Mouse (Mus musculus) 416B (cell line): ENCODE data around the gene Id2.

ENCODE experiments used
- DNase-seq: peaks from one replicate; pipeline ENCODE4 v3.0.0; 2011; ENCODE audit warnings: low read depth

Id2 gene

DNA sequence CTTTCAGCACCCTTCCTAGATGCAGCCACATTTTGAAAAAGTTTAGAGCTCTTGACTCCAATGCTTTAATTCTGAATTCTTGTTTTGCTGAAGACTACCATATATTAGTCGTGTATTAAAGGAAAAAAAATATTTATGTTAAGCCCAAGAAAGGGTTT is at the start of gene Id2:
TSS of gene Id2 (minus strand) at position 89 of the 158 bp plus-strand sequence.
- no peak for DNase-seq

GRCm38 (mm10) chr12:25145344-25145698 is 48.4 kb upstream of the Id2 start:
- no peak for DNase-seq

DNA sequence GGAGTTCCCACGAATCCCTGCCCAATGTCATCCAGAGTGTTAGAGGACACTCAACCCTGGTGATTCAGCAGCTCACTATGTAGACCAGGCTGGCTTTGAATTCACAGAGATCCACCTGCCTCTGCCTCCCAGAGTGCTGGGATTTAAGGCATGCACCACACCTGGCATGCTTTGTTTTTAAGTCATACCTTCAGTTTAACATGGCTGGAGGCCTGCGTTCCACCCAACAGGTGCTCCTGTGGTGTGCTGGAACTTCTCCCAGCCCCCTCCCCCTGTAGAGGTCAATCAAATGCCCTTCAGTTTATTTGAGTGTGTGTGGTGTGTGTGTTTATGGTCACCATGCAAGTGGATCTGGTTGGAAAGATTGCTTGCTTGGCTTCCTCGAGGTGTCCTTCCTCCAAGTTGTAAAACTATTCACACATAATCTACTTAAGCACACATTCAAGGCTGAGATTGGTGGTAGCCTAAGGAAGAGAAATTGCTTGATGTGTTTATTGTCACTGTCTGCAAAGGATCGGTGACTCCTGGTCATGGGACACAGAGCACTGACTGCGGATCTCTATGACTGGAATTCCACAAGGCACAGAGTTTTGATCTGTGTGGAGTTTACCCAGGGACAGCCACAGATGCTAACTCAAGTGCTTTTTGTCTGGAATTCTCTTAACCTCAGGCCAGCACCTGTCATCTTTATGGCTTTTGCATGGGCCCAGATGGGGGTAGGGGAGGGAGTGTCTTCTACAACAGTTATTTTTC is 47.8 kb upstream of the Id2 start:
- DNase-seq = no peak

- peak; percentile 33 for DNase-seq
Observed at GRCm38 (mm10) chr12:25143492-25143891, 46.6 kb upstream of the Id2 start.

DNA sequence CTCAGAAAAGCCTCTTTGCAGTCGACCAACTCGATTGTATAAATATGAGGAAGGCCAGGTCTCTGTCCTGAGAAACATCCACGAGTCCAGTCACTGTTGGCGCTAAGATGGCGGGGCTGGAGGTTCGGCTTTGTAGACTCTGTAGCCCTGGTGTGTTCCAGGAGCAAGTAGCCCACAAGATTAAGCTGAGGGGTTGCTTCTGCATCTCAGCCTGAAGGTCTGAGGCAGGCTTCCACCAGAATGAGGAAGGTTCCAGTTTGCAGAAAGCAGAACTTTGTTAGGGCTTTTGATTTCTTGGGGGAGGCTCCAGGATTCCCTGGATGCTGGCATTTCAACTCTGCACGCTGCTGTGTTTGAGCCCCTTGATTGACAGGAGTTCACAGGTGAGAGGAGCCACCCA is 45.3 kb upstream of the Id2 start:
- DNase-seq = no peak

- DNase-seq = no peak
Observed at GRCm38 (mm10) chr12:25141311-25141710, 44.4 kb upstream of the Id2 start.

- no peak for DNase-seq
Observed at GRCm38 (mm10) chr12:25140115-25140514, 43.2 kb upstream of the Id2 start.

DNA sequence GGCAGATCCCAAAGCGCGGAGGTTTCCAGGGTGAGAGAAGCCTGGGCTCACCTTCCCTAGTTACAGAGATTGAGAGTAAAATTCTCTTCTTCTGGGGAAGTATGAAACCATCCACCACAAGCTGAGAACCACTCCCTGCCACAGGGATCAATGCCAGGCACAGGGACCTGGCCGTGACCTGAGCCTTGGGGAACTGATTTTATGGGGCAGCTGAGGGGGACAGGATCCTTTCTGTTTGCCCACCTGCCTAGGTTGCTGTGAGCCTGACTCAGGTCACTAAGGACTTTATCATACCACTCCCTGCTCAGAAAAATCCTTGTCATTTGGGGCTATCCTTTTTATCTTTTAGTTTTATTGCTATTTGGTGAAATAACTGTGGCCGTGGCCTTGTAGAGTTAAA is 41.7 kb upstream of the Id2 start:
- no peak for DNase-seq

DNA sequence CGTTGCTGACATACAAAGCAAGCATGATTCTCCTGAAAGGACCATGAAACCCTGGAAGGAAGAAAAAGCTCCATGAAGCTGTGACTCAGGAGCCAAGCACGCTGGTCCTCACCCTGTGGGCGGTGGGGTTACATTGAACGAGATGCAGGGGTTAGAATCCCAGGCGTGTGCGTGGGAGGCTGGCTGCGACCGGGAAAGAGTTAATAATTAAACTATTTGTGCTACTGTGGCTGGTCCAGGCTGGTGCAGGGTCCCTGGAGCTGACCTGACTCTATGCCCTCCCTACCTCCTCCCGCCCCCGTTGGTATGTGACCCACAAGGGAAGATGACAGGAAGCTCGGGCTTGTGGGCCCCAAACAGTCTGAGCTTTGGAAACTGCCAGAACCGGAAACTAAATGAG is 35.1 kb upstream of the Id2 start:
- DNase-seq = no peak

DNA sequence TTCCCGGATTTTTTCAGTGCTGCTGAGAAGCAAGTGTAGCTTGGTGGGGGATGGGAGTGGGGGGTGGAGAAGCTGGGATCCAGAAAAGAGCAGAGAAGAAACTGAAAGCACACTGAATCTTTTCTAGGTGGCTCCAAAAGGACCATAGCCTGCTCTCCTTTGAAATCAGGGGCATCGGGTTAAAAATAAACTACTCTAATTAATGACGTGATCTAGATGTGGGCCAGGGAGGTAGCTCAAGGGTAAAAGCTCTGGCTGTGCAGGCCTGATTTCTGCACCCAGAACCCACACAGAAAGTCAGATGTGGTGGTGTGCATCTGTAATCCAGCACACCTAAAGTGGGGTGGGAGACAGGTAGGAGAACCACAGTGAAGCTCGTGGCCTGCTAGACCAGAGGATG is 30.7 kb upstream of the Id2 start:
- DNase-seq = no peak

GRCm38 (mm10) chr12:25126228-25126627 is 29.3 kb upstream of the Id2 start:
- DNase-seq = no peak

- no peak for DNase-seq
Observed at GRCm38 (mm10) chr12:25125239-25125776, 28.4 kb upstream of the Id2 start.

DNA sequence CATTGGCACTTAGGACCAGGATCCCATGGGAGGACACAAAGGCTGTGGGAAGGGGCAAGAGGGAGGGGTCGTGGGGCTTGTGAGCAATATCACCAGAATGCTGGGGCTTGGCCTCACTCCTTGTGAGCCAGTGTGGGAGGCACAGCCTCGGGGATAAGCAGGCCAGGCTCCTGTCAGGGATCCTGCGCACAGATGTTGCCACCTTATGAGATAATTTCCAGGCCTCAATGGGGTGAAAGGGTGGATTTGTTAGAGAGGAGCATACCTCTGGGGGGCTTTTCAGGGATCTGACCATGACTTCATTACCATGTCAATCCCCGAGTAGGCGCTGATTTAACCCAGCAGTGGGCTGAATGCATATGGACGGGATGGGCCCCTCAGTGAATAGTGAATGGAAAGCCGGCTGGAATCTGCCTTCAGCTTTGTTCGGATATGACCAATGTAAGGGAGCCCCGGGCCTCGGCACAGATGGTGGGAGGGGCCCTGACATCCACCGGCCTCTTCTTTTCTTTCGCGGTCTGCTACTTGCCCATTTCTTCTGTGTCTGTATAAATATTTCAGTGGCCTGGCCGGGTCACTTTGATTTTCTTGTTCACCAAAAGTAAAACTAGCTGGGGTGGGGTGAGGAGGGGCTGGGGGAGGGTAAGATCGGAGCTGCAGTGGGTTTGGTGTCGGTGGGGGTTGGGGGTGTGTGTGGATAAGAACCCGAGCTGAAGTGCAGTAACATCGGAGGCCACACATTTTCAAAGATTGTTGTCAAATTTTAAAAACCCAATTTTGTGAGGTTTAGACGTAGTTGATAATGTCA is 27.7 kb upstream of the Id2 start:
- no peak for DNase-seq

DNA sequence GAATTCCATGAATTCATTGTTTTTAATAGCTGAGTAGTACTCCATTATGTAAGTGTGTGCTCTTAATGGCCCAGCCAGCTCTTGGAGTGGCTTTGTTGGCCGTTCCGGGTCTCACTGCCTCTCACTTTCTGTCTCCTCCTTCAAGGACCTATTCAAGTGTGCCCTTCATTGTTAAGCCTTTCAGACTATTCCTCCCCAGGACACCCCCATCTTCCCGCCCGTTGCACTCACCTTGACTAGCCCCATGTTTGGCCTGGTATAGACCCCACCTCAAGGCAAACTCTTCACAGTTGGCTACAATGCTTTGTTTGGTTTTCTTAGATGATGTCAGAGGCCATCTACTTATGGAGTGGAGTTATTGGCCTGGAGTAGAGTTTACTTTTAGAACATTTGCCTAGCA is 23.8 kb upstream of the Id2 start:
- no peak for DNase-seq

- DNase-seq = peak; percentile 58
Observed at GRCm38 (mm10) chr12:25119278-25119677, 22.3 kb upstream of the Id2 start.

DNA sequence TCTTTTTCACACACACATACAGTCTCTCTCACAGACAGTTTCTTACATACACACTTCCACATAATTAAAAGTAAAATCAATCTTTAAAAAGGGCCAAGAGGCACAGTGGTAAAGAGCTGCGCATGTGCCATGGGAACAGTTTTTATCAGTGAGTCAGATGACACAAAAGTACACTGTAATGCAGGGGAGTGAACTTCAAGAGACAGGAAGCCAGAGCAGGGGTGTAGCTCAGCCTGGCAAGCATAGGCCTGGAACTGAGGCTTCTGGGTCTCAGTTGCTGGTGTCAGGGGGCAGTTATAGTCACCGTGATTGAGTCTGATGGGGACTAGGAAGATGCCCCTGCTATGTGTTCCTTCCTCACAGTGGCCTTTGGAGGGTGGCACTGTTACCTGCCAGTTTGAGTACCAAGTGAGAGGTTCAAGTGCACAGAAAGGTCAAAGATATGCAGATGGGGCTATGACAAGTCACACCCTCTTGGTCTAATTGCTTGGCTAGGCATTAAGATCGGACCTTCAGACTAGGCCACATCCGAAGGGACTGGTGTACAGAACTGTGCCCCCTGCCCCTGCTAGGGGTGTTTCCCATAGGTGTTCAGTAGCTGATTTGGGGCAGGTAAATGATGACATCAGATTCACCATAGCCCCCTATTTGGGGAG is 21.0 kb upstream of the Id2 start:
- peak; percentile 46 for DNase-seq

- no peak for DNase-seq
Observed at GRCm38 (mm10) chr12:25116126-25116525, 19.2 kb upstream of the Id2 start.

- no peak for DNase-seq
Observed at GRCm38 (mm10) chr12:25114426-25114825, 17.5 kb upstream of the Id2 start.

DNA sequence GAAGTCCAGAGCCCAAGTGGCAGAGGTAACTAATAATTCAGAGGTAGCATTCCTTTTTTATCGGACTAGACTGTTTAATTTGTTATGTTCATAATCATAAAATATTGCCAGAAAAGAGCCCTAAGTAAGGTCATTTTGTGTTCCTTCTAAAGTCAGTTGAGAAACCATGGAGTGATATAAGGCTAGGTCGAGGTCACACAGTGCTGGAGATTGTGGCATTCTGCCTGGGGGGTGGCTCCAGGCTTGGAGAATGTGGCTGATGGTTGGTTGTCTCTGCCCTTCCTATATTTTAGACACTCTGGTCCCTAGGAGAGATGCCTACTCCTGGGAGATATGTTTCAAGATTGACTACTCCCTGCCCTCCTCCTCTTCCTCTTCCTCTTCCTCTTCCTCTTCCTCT is 16.4 kb upstream of the Id2 start:
- no peak for DNase-seq

DNA sequence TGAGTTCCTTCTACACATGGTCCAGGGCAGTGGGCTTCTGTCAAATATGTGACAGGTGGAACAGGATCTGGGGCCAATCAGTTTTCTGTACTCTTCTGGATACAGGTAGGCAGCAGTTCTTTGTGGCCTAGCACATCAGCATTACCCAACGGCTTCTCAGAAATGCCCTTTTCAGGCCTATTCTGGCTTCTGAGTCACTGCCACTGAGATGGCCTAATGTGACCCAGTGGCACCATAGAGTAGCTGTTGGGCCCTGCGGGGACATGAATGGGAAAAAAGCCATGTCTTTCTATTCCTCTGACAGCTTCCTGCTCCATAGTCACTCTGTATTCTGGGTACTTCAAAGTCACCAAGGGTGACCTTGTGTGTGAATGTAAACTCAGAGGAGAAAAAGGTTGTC is 15.9 kb upstream of the Id2 start:
- DNase-seq = no peak

DNA sequence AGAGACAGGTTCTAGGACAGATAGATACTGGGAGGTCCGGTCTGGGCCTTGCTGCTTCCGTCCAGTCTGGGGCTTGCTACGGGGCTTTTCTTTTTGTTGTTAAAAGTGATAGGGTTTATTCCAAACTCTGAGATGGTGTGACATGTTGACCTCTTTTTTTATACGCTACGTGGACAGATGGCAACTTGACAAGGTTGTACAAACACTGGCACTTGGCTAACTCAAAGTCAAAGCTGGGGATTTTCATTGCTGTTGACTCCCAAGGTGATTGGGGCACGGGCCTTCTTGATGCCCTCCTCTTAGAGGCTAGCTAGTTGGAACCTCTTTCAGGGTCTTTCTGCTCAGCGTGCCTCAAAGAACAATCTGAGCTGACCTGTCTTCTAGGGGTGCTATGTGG is 13.7 kb upstream of the Id2 start:
- no peak for DNase-seq

GRCm38 (mm10) chr12:25109971-25110681 is 13.2 kb upstream of the Id2 start:
- DNase-seq = no peak

DNA sequence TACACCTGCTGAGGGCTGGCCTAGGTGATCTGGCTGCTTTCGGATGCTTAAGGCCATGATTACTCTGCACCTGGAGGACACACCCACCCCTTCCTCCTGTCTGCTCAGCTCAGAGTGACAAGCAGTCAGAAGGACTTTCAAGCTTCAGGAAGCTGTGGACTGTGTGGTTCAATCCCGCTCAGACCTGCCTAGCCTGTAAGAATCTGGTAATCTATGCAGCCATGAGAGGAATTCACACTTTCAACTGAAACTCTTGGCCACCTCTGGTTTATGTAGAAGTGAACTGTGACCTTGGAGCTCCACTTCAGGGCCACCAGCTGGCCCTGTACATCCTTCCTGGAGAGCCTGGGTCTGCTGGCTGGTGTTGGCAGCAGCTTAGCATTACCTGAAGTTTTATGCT is 11.9 kb upstream of the Id2 start:
- DNase-seq = peak; percentile 80
